Mouse (Mus musculus) testis, adult 2 months (tissue): ENCODE data around the gene Golph3. TPM values are rescaled to one million over a fixed set of nuclear protein-coding genes. Genes with fewer than 3 reads are reported as not detected.
A peak's percentile ranks its signal among the peaks of the same experiment; 100 is the strongest.

Experiments used
- H3K27ac ChIP-seq: fragments of 200-500 bp; 2 replicates; pipeline ENCODE4 v1.5.1; 2012; ENCODE audit warnings: low read depth, low read length; ENCODE audit not compliant: control insufficient read depth, insufficient read depth
- H3K27me3 ChIP-seq: fragments of 200-500 bp; 2 replicates; pipeline ENCODE4 v1.6.1; 2012; ENCODE audit warnings: mild to moderate bottlenecking, low read length, moderate library complexity; ENCODE audit not compliant: control insufficient read depth, insufficient read depth
- H3K36me3 ChIP-seq: fragments of 200-500 bp; 2 replicates; pipeline ENCODE4 v1.6.1; 2012; ENCODE audit warnings: mild to moderate bottlenecking, low read length; ENCODE audit not compliant: control insufficient read depth, insufficient read depth
- H3K4me1 ChIP-seq: fragments of 200-500 bp; 2 replicates; pipeline ENCODE4 v1.6.1; 2012; ENCODE audit warnings: low read length; ENCODE audit not compliant: control insufficient read depth, insufficient read depth
- H3K4me3 ChIP-seq: fragments of 200-500 bp; 2 replicates; pipeline ENCODE4 v1.5.1; 2012; ENCODE audit warnings: low read depth, mild to moderate bottlenecking, low read length, moderate library complexity, mixed read lengths; ENCODE audit not compliant: control insufficient read depth
- CTCF ChIP-seq: fragments of 200-500 bp; IDR thresholded peaks from 2 replicates; pipeline ENCODE4 v1.5.1; 2012; ENCODE audit warnings: low read depth, mild to moderate bottlenecking, inconsistent platforms, low read length, moderate library complexity; ENCODE audit not compliant: control insufficient read depth, insufficient read depth, insufficient replicate concordance
- POLR2A ChIP-seq: fragments of 200-500 bp; IDR thresholded peaks from 2 replicates; pipeline ENCODE4 v1.6.1; 2012; ENCODE audit warnings: low read depth, mild to moderate bottlenecking, inconsistent platforms, low read length, moderate library complexity; ENCODE audit not compliant: control insufficient read depth
- polyA plus RNA-seq: library from polyadenylated mRNA; depleted of rRNA; stranded (reverse); fragments of >200 nt; gene quantifications from 2 replicates; pipeline ENCODE4 v1.2.3, GENCODE M21; 2012

Gene Golph3
- polyA plus RNA-seq, 1 experiment: 36.3 TPM

GRCm38 (mm10) chr15:12318451-12318850, 2.8 kb upstream of the Golph3 start:
- TF ChIP-seq CTCF (no peak), POLR2A (no peak)
- H3K4me3 ChIP-seq: no peak overlapping the region
- no peaks in the 10 kb centered on the region for H3K36me3 ChIP-seq
- H3K27me3 ChIP-seq: no peaks in the 10 kb centered on the region
- no peak overlapping the region for H3K27ac ChIP-seq
- H3K4me1 ChIP-seq: peaks cover 3% of the 10 kb centered on the region; the same call in 1 of the 2 replicates

GRCm38 (mm10) chr15:12319889-12320288, 1.4 kb upstream of the Golph3 start:
- Histone ChIP-seq H3K36me3 (no peaks in the 10 kb centered on the region), H3K27me3 (no peaks in the 10 kb centered on the region), H3K4me1 (peaks cover 5% of the 10 kb centered on the region), H3K4me3 (peak overlapping the region; percentile 67), H3K27ac (no peak overlapping the region)
- TF ChIP-seq CTCF (no peak), POLR2A (no peak)

- no peak for TF ChIP-seq POLR2A
- H3K36me3 ChIP-seq: no peaks in the 10 kb centered on the region
- no peaks in the 10 kb centered on the region for H3K27me3 ChIP-seq
- H3K4me3 ChIP-seq: peak overlapping the region; percentile 85
- H3K4me1 ChIP-seq: peaks cover 7% of the 10 kb centered on the region
- peak overlapping the region; percentile 82 for H3K27ac ChIP-seq
Observed at GRCm38 (mm10) chr15:12320441-12321090, 684 bp upstream of the Golph3 start.

- Histone ChIP-seq H3K36me3 (no peaks in the 10 kb centered on the region), H3K27me3 (no peaks in the 10 kb centered on the region), H3K27ac (peak within 1 kb of the TSS; percentile 85)
Observed at GRCm38 (mm10) chr15:12321788-12322621, 755 bp downstream of the Golph3 start, which contains the start of gene 1810049J17Rik. 1810049J17Rik (minus strand) TSS chr15:12321899.

GRCm38 (mm10) chr15:12322676-12323402, 1.6 kb downstream of the Golph3 start:
- TF ChIP-seq CTCF (no peak), POLR2A (no peak)
- H3K27me3 ChIP-seq: no peaks in the 10 kb centered on the region
- H3K36me3 ChIP-seq: no peaks in the 10 kb centered on the region
- peak overlapping the region; percentile 85 for H3K4me3 ChIP-seq
- H3K4me1 ChIP-seq: peaks cover 9% of the 10 kb centered on the region
- peak overlapping the region; percentile 85 for H3K27ac ChIP-seq

More at GRCm38 (mm10) chr15:12321788-12322621, 755 bp downstream of the Golph3 start, which contains the start of gene 1810049J17Rik:
- TF ChIP-seq POLR2A (no peak), CTCF (no peak)
- peaks cover 9% of the 10 kb centered on the region for H3K4me1 ChIP-seq
- peak within 1 kb of the TSS; percentile 85 for H3K4me3 ChIP-seq

GRCm38 (mm10) chr15:12324326-12324725, 3.1 kb downstream of the Golph3 start:
- Histone ChIP-seq H3K4me1 (peaks cover 9% of the 10 kb centered on the region), H3K36me3 (no peaks in the 10 kb centered on the region), H3K27ac (no peak overlapping the region; the same call in 1 of the 2 replicates), H3K4me3 (no peak overlapping the region), H3K27me3 (no peaks in the 10 kb centered on the region)
- TF ChIP-seq CTCF (no peak), POLR2A (no peak)

GRCm38 (mm10) chr15:12330389-12330788, 9.1 kb downstream of the Golph3 start:
- Histone ChIP-seq H3K27me3 (no peaks in the 10 kb centered on the region), H3K4me1 (peaks cover 6% of the 10 kb centered on the region), H3K27ac (0 out of 2 replicates have a peak overlapping the region, but pooled peaks have one; percentile 8), H3K36me3 (no peaks in the 10 kb centered on the region), H3K4me3 (no peak overlapping the region)
- TF ChIP-seq CTCF: no peak
